Mouse (Mus musculus) forebrain, postnatal 0 days (tissue): ENCODE measurements around the gene Olfr560. TPM values are rescaled to one million over a fixed set of nuclear protein-coding genes. Genes with fewer than 3 reads are reported as not detected.

ENCODE experiments used
- ATAC-seq: fragments of 200-750 bp; cut with Nextera tagmentation; 2 replicates; pipeline ENCODE4 v1.8.0; 2017; ENCODE audit warnings: mild to moderate bottlenecking, moderate library complexity
- DNase-seq: peaks from one replicate; pipeline ENCODE4 v3.0.0-alpha.2; 2015
- H3K27ac ChIP-seq: fragments of 300-500 bp; sonication (generic); 2 replicates; pipeline ENCODE4 v1.5.1; 2014; ENCODE audit warnings: low read depth, mild to moderate bottlenecking, antibody characterized with exemption, low read length, moderate library complexity, mixed read lengths
- H3K27me3 ChIP-seq: fragments of 300-500 bp; sonication (generic); 2 replicates; pipeline ENCODE4 v1.6.1; 2014; ENCODE audit warnings: mild to moderate bottlenecking, low read length, mixed read lengths; ENCODE audit not compliant: insufficient read depth
- H3K36me3 ChIP-seq: fragments of 300-500 bp; sonication (generic); 2 replicates; pipeline ENCODE4 v1.6.1; 2014; ENCODE audit warnings: mild to moderate bottlenecking, moderate library complexity; ENCODE audit not compliant: insufficient read depth
- H3K4me1 ChIP-seq: fragments of 300-500 bp; sonication (generic); 2 replicates; pipeline ENCODE4 v1.6.1; 2014; ENCODE audit warnings: antibody characterized with exemption; ENCODE audit not compliant: insufficient read depth
- H3K4me2 ChIP-seq: fragments of 300-500 bp; sonication (generic); 2 replicates; pipeline ENCODE4 v1.6.1; 2014; ENCODE audit warnings: low read depth, mild to moderate bottlenecking, moderate library complexity
- H3K4me3 ChIP-seq: fragments of 300-500 bp; sonication (generic); 2 replicates; pipeline ENCODE4 v1.5.1; 2014; ENCODE audit warnings: low read depth, low read length, mixed read lengths
- H3K9ac ChIP-seq: fragments of 300-500 bp; sonication (generic); 2 replicates; pipeline ENCODE4 v1.6.1; 2014; ENCODE audit warnings: mild to moderate bottlenecking
- H3K9me3 ChIP-seq: fragments of 300-500 bp; sonication (generic); 2 replicates; pipeline ENCODE4 v1.6.1; 2016; ENCODE audit warnings: low read length
- CTCF ChIP-seq: sonication (generic); IDR thresholded peaks from 2 replicates; pipeline ENCODE4 v1.5.1; 2016; ENCODE audit warnings: antibody characterized with exemption, control low read depth, low read depth
- WGBS: fragments of 180-500 bp; shearing (Covaris S2); extraction: QIAGEN DNeasy Blood & Tissue Kit; methylation state at CpG from one replicate; pipeline ENCODE4 v1.1.7; 2014; 5-methylcytosine and 5-hydroxymethylcytosine counted together
- polyA plus RNA-seq: library from polyadenylated mRNA; unstranded; fragments of >200 nt; fragmentation: Nextera tagmentation; extraction: Ambion mirVana; gene quantifications from 2 replicates; pipeline ENCODE4 v1.2.1, GENCODE M21; 2015
- total RNA-seq: library from RNA; depleted of rRNA; stranded (reverse); fragments of >200 nt; gene quantifications from 2 replicates; pipeline ENCODE4 v1.2.3, GENCODE M21; 2014; rRNA removed

Gene Olfr560
- not detected in 2 replicates for total RNA-seq
- polyA plus RNA-seq: not detected in 2 replicates

- Histone ChIP-seq H3K9ac (no peak within 1 kb of the TSS), H3K9me3 (no peaks in the 10 kb centered on the region), H3K4me3 (no peak within 1 kb of the TSS), H3K4me2 (no peak within 1 kb of the TSS), H3K27me3 (no peaks in the 10 kb centered on the region), H3K27ac (no peak within 1 kb of the TSS), H3K4me1 (no peaks in the 10 kb centered on the region), H3K36me3 (no peaks in the 10 kb centered on the region)
- TF ChIP-seq CTCF: no peak
- no peak for DNase-seq
- WGBS: 84% methylated on average over 4 of the region's 4 CpGs
- no peak for ATAC-seq
Observed at GRCm38 (mm10) chr7:102759266-102759665, at the start of gene Olfr560, which contains the start of gene Olfr78. TSS of gene Olfr560 (minus strand) at chr7:102759366. TSS of gene Olfr78 (minus strand) at chr7:102759471.

DNA sequence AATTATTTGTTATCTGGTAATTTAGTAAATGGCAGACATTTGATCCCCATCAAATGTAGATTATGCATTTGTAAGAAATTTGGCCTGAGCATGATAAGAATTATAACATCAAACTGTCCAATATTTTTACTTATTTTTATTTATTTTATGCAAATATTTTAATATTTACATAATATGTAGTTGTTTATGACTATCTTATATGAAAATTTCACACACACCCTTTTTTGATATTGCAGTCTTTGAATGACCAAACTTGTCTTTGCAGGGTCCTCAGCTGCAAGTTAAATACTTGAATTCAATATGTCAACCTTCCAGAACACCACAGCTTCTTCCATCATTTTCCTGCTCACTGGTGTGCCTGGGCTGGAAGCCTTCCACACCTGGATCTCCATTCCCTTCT, 44.0 kb upstream of the Olfr560 start, which contains the start of gene Olfr564:
Gene Olfr564, plus strand, starts transcription at position 301 of the 400 bp plus-strand sequence.
- Histone ChIP-seq H3K36me3 (no peaks in the 10 kb centered on the region), H3K9me3 (no peaks in the 10 kb centered on the region), H3K4me1 (no peaks in the 10 kb centered on the region), H3K4me3 (no peak within 1 kb of the TSS), H3K9ac (no peak within 1 kb of the TSS), H3K27me3 (no peaks in the 10 kb centered on the region), H3K4me2 (no peak within 1 kb of the TSS), H3K27ac (no peak within 1 kb of the TSS)
- TF ChIP-seq CTCF: no peak
- ATAC-seq (no peak), DNase-seq (no peak)

- H3K9me3 ChIP-seq: no peaks in the 10 kb centered on the region
- no peak for TF ChIP-seq CTCF
- DNase-seq (no peak), ATAC-seq (no peak)
- H3K4me1 ChIP-seq: no peaks in the 10 kb centered on the region
- 80% methylated on average over 2 of the region's 2 CpGs for WGBS
- H3K4me3 ChIP-seq: no peak within 1 kb of the TSS
- no peak within 1 kb of the TSS for H3K27ac ChIP-seq
- H3K4me2 ChIP-seq: no peak within 1 kb of the TSS
- H3K9ac ChIP-seq: no peak within 1 kb of the TSS
- no peaks in the 10 kb centered on the region for H3K36me3 ChIP-seq
- no peaks in the 10 kb centered on the region for H3K27me3 ChIP-seq
Observed at GRCm38 (mm10) chr7:102770921-102771320, 11.8 kb upstream of the Olfr560 start, which contains the start of gene Olfr561. TSS of gene Olfr561 (plus strand) at chr7:102771221.

- no peaks in the 10 kb centered on the region for H3K4me1 ChIP-seq
- no peak for DNase-seq
- H3K36me3 ChIP-seq: no peaks in the 10 kb centered on the region
- H3K27me3 ChIP-seq: no peaks in the 10 kb centered on the region
- TF ChIP-seq CTCF: no peak
- H3K27ac ChIP-seq: no peak overlapping the region
- H3K4me3 ChIP-seq: no peak overlapping the region
- H3K4me2 ChIP-seq: no peak overlapping the region
- H3K9me3 ChIP-seq: no peaks in the 10 kb centered on the region
- ATAC-seq: no peak
- H3K9ac ChIP-seq: no peak overlapping the region
- WGBS: 12% methylated on average over 1 of the region's 1 CpGs
Observed at GRCm38 (mm10) chr7:102752086-102752485, 7.1 kb downstream of the Olfr560 start.

GRCm38 (mm10) chr7:102737705-102738104, 21.5 kb downstream of the Olfr560 start:
- Histone ChIP-seq H3K9me3 (no peaks in the 10 kb centered on the region), H3K4me1 (no peaks in the 10 kb centered on the region), H3K36me3 (no peaks in the 10 kb centered on the region), H3K27me3 (no peaks in the 10 kb centered on the region), H3K27ac (no peak overlapping the region), H3K4me3 (no peak overlapping the region), H3K9ac (no peak overlapping the region), H3K4me2 (no peak overlapping the region)
- ATAC-seq: no peak
- WGBS: 74% methylated on average over 2 of the region's 2 CpGs
- DNase-seq: no peak
- TF ChIP-seq CTCF: no peak

- ATAC-seq: no peak
- Histone ChIP-seq H3K9me3 (no peaks in the 10 kb centered on the region), H3K27ac (no peak overlapping the region), H3K36me3 (no peaks in the 10 kb centered on the region), H3K4me2 (no peak overlapping the region), H3K27me3 (no peaks in the 10 kb centered on the region), H3K9ac (no peak overlapping the region), H3K4me3 (no peak overlapping the region), H3K4me1 (no peaks in the 10 kb centered on the region)
- DNase-seq: no peak
- no peak for TF ChIP-seq CTCF
- WGBS: 75% methylated on average over 1 of the region's 1 CpGs
Observed at GRCm38 (mm10) chr7:102733793-102734192, 25.4 kb downstream of the Olfr560 start.

DNA sequence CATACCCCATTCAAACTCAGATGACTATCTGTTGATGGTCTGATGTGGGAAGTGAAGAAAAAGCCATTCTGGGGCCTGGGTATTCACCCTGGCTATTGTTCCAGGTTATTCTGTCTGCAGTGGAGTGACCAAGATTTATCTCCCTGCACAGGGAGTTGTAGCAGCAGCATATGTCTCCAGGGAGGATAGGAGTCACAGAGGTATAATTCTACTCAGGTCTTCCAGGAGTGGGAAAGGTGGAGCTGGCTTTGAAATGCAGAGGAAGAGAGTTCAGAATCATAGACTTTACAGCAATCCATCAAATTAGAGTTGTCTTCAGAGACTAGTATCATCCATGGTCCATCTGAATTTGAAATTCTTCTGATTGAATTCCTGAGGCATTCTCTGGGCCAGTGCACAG, 31.8 kb downstream of the Olfr560 start, which contains the start of gene Olfr559:
Gene Olfr559, minus strand, starts transcription at position 101 of the 400 bp plus-strand sequence.
- ATAC-seq: no peak

More for the DNA sequence above, 31.8 kb downstream of the Olfr560 start, which contains the start of gene Olfr559:
- no peak within 1 kb of the TSS for H3K9ac ChIP-seq
- no peaks in the 10 kb centered on the region for H3K27me3 ChIP-seq
- no peak for DNase-seq
- H3K27ac ChIP-seq: no peak within 1 kb of the TSS
- H3K4me3 ChIP-seq: no peak within 1 kb of the TSS
- H3K9me3 ChIP-seq: no peaks in the 10 kb centered on the region
- no peaks in the 10 kb centered on the region for H3K4me1 ChIP-seq
- no peaks in the 10 kb centered on the region for H3K36me3 ChIP-seq
- no peak for TF ChIP-seq CTCF
- H3K4me2 ChIP-seq: no peak within 1 kb of the TSS
